Mouse (Mus musculus) gastrocnemius, postnatal 4 days (tissue): ENCODE measurements around the gene Pex10. TPM values are rescaled to one million over a fixed set of nuclear protein-coding genes. Genes with fewer than 3 reads are reported as not detected.

Experiments used
- DNase-seq, 2 experiments: peaks; one replicate each; pipeline ENCODE4 v3.0.0; 2021 to 2022; ENCODE audit warnings: low spot score in 2 of 2, mixed read lengths in 2 of 2
- long read RNA-seq, 2 experiments: library from polyadenylated mRNA; stranded (forward); transcript quantifications; one replicate each; pipeline ENCODE4 v2.0.0; 2021
- total RNA-seq, 2 experiments: library from RNA; stranded (reverse); gene quantifications; 2 replicates each; pipeline ENCODE4 v1.2.3; 2021

Gene Pex10
- total RNA-seq = 10 to 100 TPM; 12.2 to 14.0 TPM
- long read RNA-seq, experiment 1, transcript Pex10-201 (6 exons, 1,688 nt) = major isoform, 5 of 7 reads
- long read RNA-seq, experiment 1, partial matches to known transcripts = 0 of 7 reads
- long read RNA-seq, experiment 1, other reads (novel, unspliced or antisense) = 2 of 7 reads
- long read RNA-seq, experiment 2, transcript Pex10-201 (6 exons, 1,688 nt) = major isoform, 5 of 6 reads
- long read RNA-seq, experiment 2, partial matches to known transcripts = 0 of 6 reads
- long read RNA-seq, experiment 2, other reads (novel, unspliced or antisense) = 1 of 6 reads

DNA sequence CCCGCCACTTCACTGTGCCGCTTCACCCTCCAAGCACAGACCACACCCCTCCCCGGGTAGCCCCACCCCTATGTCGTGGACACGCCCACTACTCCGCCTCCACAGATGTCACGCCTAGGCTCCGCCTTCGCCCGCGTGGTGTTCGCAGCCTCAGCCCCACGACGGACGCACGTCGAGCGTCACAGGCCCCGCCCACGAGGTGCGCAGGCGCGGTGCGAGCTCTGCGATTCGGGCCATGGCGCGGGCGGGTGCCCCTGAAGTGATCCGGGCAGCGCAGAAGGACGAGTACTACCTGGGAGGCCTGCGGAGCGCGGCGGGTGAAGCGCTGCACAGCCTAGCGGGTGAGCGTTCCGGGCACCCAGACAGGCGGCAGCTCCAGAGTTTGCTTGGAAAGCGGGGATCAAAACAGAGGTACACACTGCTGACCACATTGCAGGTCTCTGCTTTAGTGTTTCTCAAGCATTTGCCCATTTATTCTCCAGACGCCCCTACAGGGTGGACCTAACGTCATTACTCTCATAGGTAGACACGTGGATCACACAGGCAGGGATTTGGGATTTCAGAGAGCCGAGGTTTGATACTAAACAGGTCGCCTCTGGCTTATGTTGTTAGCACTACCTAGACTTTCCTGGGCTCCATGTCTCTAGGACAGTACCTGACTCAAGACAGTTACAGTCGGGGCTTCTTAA, at the start of gene Pex10:
Pex10 (plus strand) TSS at position 183 of the 689 bp plus-strand sequence.
- DNase-seq = peak; percentile 96 to 97

DNA sequence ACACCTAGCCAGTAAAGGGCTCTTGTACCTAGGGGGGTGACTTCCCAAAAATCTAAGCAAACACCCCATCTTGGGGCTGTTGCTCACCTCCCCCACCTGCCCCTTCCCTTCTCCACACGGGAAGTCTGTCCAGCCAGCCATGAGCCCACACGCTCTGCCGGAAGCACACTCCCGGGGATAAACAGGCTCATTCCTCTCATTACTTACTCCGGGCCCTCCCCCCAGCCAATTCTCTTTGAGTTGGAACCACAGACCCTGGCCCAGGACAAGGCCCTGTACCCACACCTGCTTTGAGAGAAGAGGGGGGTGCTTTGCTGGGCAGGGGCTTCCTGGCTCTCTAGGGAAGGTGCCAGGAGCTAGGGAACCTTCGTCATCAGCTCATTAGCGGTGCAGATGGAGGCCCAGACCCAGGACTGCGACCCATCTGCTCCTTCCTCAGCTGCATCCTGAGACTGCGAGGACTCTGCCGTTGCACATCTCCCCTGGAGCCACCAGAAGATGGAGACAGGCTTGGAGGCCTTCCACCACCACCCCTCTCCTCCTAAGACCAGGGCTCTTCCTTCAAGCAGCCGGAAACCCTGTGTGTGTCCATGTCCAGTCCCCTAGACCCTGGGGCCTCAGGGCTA, 49.5 kb upstream of the Pex10 start:
- no peak for DNase-seq

DNA sequence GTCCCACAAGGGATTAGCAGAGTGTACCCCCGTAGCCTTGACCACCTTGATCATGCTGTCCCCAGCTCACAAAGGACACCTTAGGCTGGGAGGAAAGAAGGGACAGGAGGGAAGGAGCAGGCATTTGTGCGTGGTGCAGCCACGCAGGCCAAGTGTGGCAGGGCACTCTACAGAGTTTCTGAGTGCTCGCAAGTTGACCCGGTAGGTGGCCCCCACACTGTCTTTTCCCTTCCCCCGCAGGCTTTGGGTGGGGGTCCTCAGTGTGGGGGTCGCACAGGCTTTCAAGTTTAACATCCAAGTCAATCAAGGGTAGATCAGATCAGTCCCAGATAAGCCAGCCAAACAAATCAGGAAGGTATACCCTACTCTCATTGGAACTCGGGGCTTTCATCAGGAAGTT, 48.8 kb upstream of the Pex10 start:
- no peak for DNase-seq

DNA sequence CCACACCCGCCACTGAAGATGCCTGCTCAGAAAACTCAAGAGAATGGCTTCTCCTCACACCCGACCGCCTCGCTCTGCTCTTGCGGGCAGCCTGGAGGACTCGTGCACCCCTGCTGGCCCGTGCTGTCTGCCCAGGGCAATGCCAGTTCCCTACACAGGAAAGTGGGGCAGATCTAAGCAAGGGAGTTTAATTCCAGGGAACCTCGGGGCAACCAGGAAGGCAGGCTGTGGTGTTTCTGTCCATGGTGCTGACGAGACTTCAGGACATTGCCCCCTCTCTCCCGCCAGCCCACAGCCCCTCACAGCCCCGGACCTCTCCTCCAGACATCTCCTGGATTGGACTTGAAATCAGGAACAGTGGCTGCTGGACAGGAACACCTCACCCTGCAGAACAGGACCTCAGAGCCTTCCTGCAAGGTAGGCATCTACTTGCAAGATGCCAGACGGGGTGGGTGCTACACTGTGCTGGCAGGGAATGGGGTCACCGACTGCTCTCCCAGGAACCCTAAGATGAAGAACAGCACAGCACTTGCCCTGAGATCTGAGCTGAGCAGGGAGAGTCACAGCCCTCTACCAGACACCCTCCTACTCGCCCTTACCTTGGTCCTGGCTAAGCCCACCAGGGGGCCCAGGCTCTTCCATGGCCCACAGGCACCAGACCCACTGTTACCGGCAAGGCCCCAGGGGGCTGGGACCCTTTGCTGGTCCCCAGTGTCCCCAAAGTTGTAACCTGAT, 48.0 kb upstream of the Pex10 start:
- peak in 1 of 2 experiments; percentile 35 for DNase-seq

DNA sequence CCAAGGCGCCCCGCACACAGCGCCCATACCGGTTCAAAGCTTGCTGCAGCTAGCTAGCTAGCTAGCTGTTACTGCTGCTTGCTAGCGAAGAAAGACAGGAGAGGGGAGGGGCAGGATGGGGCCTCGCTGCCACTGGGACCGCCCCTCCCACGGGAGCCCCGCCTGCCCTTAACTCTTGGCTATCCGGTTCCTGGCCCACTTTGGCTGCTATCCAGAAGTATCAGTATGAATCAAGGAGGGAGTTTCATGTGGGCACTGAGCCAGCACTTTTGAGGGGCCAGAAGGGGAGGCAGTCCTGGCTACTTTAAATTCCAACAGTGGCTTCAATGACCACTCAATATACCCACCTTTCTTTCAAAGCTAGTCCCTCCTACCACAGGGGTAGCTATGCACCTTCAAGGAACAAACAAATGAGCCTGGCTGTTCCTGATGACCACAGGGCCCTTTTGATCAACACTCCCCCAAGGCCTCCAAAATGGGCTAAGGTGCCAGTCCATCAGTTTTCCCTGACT, 47.4 kb upstream of the Pex10 start:
- DNase-seq = no peak

DNA sequence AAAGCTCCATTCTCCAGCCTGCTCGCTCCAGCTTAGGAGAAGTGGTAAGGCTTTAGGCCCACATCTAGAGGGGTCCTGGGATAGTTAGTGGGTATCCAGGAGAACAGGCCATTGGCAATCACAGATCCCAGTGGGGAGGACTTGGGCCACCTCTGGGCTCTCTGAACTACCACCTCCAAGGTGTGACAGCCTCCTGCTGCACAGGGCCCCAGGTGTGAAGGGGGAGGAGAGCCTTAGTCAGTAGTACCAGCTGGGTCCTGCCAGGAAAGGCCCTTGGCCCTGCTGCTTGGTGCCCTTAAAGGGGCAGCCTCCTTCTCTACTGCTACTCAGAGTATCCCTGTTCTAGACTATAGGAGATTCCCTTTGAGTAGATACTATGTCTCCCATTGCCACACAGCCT, 46.7 kb upstream of the Pex10 start:
- no peak for DNase-seq

DNA sequence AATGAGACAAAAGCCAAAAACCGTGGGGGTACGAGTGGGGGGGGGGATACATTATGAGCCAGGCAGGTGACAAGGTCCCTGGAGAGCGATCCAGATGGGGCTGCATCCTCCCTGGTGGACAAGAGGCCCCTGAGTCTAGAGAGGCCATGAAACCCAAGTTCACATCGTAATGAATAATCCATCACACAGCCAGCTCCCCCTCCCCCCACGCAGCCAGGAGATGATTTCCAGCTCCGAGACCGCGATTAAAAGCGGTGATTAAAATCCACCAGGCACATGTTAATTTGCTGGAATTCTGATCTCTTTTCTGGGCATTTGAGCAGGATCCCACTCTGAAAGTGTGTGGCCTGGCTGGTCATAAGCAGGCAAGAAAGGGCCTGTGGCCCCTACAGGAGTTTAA, 46.0 kb upstream of the Pex10 start:
- DNase-seq = no peak

DNA sequence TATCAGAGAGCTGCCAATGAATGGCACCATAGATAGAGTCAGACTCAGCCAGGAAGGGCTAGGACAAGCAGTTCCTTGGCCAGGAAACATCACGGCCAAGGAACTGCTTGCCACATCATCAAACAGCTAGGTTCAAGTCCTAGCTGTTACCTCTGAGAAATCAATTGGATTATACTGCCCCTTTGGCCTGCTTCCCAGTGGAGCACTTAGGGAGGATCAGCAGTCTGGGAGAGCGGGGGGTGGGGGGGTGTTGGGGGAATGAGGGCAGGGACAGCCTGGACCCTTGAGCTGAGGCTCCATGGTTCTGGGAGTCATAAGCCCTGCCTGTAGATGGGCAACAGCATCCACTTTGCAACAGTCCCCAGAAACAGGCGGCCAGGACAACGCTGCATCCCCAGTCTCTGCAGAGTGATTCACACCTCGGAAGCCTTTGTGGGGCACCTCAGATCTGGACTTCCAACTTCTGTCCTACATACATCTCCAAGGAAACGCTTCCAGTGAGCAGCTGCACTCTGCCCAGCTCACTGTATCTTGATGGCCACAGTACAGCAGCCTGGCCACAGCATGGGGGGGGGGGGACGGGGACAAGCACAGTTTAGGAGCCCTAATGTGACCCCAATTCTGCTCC, 44.5 kb upstream of the Pex10 start:
- DNase-seq = no peak

DNA sequence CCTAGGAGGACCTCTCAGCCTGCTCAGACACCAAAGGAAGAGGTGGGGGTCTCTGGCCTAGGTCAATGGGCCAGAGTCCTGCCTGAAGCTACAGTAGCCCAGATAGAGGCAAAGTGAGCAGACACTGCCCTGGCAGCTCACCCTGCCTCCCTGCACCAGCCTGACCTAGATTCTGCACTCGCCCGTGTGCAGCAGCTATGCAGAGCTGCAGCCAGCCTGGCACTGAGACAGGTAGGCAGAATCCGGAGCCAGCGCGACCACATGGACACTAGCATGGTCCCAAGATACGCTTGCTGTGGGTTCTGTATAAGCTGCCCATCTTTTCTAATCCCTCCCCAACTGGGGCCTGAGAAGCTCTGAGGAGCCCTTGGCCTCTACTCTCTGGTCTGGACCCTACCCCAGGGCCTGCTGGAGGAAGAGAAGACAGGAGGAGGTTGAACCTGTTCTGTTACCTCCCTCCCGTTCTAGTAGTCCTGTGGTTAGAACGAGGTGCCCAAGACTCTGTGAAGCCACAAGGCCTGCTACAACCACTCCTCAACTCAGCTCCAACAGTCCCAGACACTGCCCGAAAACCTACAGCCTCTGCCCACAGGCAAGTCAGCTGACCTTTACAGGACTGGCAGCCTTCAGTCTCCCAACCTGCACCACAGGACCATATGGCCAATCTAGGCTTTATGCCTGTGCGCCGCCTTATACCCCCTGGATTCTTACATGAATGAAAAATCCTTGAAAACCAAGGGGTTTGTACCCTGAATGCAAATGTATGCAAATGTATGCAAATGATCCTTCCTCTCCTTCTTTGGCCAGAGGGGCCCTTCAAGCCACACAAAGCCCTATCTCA, 42.4 kb upstream of the Pex10 start:
- DNase-seq = no peak

DNA sequence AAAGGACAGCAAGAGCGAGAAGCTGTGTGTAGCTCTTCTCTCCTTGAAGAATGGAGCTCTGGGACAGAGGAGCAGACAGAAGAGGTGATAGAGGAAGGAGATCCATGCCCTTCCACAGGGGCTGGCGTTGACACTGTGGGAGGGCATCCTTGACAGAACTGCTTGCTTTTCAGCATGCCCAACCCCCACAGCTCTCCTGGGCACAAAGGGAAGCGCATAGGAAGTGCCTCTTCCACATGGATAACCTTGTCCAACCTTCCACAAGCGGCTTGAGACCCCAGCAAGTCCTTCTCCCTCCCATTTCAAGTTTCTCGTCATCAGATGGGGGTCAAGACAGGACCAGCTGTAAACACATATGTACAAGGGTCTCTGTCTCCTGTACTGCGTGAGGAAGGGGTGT, 33.7 kb upstream of the Pex10 start:
- DNase-seq = no peak

DNA sequence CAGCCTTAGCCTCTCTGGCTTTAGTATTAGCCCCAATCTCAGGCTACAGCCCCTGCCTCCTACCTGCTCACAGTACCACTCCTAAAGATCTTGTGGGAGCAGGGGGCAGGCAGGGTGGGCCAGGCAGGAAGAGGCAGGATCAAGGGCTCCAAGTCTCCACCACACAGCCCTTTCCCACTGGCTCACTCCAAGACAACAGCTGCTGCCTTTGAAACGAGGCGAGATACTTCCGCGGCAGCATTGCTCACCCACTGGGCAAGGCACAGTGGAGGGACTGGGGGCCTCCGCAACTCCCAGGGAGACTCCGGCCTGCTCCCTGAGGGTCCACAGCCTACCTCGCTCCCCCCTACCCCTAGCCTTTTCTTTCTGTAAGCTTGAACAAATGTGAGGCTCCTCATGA, 32.6 kb upstream of the Pex10 start:
- DNase-seq = no peak

DNA sequence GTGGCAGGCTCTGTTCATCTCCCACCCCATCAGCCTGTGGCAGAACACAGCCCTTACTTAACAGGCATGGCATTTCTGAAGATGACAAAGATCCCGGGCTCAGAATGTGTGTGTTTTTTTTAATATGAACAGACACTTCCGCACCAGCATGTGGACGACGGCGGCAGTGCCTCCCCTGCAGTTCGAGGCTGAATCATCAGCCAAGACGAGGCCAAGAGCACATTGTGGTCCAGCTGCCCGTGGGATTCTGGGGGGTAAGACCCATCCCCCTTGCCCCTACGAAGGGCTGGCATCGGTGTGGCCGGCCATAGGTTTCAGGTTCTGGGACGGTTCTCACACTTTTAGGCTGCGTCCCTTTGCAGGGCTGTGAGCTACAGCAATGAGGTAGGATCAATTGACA, 32.0 kb upstream of the Pex10 start:
- no peak for DNase-seq

DNA sequence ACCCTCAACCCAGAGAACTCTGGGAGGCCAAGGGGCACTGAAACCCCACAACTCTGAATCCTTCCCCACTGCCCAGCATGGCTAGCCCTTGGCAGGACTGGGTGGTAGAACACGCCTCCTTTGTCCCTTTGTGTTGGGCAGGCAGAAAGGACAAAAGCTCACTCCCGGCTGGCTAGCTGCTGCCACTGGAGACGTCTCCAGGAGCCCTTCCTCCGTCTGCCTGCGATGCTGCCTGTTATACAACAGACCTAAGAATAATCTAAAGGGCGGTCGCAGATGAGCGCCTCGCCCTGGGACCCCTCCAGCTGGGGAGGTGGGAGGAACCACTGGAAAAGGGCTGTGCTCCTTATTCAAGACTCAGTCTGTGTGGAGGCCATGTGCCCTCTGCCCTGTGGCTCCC, 26.6 kb upstream of the Pex10 start:
- DNase-seq = no peak

DNA sequence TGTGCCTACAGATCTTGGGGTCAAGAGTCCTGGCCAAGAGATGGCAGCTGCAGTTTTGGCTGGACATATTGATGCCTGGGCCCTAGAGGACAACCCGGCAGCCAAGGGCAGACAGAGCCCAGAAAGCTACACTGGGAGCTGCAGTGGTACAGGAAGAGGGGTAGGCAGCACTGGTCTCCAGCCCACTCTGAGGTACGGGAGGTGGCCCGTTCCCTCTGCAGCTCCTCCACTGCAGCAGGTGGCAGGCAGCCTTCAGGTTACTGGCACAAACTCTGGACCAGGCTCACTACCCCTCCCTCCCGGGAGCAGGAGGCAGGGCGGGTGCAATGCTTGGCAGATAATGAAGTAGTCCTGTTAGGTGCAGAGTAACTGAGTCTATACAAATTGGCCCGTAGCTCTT, 26.1 kb upstream of the Pex10 start:
- no peak for DNase-seq

DNA sequence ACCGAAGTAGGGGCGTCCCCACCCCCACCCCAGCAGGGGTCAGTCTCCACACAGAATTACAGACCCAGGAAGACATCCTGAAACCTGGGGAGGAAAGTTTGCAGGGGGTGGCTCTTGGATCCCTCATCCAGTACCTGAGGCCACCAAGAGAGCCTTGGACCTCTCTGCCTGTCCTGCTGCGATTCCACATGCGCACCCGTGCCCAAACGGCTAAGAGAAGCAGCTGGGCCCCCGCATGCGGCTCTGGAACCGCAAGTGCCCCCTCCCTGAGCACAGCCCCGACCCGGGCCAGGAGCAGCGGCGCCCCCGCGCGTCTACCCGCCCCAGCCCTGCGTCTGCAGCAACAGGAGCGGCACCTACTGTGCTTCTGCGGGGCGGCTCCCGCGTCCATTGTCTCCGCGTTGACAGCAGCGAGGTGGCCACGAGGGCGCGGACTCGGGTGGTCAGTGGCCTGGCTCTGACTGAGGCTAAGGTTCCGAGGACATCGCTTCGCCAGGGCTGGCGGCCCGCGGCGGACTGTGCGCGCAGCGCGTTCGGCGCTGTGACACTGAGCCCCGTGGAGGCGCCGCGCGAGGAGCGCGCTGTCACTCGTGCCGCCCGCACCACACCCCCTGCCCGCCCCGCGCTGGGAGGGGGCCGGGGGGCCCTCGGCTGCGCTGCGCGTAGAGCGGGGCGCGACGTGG, 24.1 kb upstream of the Pex10 start:
- no peak for DNase-seq

DNA sequence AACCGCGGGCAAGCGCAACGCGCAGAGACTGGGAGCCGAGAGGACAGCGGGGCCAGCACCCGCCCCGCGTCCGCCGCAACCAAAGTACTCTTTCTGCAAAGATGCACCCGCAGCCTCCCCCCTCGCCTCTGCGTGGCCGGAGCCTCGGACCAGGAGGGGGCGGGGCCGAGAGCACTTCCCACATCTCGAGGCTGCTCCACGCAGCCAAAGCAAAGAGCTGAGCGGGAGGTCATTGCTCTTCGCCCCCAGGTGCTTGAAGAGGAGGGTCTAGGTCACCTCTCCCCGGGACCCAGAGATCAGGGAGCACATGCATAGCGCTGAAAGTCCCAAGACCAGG, 23.6 kb upstream of the Pex10 start:
- DNase-seq = no peak

DNA sequence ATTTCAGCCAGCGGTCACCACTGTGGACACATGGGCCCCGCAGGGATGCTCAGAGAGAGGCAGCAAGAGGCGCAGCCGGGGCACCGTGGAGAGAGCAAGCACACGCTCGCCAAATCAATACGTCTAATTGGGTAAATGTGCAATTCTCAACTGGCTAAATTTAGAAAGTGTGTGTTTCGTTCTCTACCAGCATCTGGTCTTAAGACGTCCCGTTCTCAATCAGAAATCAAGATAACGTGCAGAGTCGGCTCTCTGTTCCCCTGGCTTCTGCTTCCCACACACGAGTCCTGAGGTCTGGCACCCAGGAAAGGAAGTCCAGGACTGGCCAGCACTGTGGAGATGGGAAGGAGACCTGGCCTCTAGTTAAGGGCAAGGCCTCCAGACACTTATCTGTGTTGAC, 20.2 kb upstream of the Pex10 start:
- no peak for DNase-seq

DNA sequence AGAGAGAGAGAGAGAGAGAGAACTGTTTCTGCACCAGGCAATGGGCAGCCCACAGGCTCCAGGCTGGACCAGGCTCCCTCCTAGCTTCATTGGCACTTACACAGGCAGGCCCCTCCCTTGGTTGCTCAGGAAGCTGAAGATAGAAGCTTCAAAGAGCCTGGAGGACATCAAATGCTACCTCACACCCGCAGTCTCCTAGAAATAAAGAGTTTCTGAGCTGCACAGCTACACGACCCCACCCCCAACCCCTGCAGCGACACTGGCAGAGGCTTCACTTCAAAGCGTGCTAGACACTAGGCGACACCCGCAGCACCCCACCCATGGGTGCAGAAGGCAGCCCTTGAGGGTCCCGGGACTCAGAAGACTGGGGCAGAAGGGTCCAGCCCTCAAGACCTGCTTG, 16.7 kb upstream of the Pex10 start:
- DNase-seq = no peak

DNA sequence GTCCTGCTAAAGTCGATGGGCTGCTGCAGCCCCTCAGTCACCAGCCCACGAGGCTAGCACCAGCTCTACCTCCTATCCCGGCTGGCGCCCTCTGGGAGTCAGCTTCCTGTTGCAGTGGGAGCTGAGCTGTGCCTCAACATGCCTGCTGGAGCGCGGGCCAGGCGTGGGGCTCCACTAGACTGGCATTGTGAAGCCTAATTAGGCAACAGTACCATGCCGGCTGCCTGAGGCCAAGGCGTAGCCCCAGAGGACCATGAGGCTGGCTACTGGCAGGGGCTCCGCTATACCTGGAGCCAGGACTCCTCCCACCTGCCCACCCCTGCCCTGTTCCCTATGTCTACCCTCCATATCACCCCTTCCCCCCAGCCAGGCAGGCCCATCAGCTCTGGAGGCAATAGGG, 10.1 kb upstream of the Pex10 start, which contains the start of gene Plch2:
Plch2 (minus strand) TSS at position 61 of the 400 bp plus-strand sequence.
- DNase-seq = no peak

DNA sequence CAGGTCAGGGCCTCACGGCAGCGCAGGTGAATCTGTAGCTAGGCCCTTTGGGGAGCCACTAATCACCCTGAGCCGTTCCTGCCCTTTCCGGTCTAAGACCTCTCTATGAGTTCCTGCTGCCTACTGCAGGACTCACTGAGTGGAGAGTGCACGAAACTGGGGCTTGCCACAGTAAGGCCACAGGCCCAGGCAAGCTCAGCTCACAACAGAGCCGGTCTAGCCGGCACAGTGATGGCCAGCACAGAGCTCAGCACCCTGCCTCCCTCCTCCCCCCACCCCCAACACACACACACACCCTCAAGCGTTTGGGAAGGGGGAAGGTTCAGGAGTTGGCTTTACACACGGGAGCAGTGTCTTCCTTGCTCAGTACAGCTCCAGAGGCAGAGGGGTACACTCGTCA, 8.5 kb upstream of the Pex10 start:
- no peak for DNase-seq
